Mouse (Mus musculus) ES-CJ7 (cell line): ENCODE data around the gene Psip1.
A peak's percentile ranks its signal among the peaks of the same experiment; 100 is the strongest.

Source experiments
- DNase-seq: peaks from one replicate; pipeline ENCODE4 v3.0.0; 2011; ENCODE audit warnings: low read depth, low spot score

Psip1 gene

GRCm38 (mm10) chr4:83418781-83419180, 67.5 kb downstream of the Psip1 start:
- DNase-seq, result no peak

- DNase-seq, result no peak
These were observed 68.5 kb downstream of the Psip1 start for GRCm38 (mm10) chr4:83417820-83418186.

GRCm38 (mm10) chr4:83417160-83417819, 69.0 kb downstream of the Psip1 start, which contains the start of gene Snapc3:
Gene Snapc3, plus strand, starts transcription at chr4:83417724.
- peak; percentile 96 for DNase-seq

GRCm38 (mm10) chr4:83414241-83414824, 71.9 kb downstream of the Psip1 start:
- DNase-seq, result peak; percentile 84

- DNase-seq, result no peak
These were observed 74.2 kb downstream of the Psip1 start for GRCm38 (mm10) chr4:83412060-83412459.

- peak; percentile 63 for DNase-seq
These were observed 76.3 kb downstream of the Psip1 start for GRCm38 (mm10) chr4:83409867-83410505.

- no peak for DNase-seq
These were observed 78.6 kb downstream of the Psip1 start for GRCm38 (mm10) chr4:83407688-83408087.
